Mouse (Mus musculus) kidney, embryonic 14.5 days (tissue): ENCODE measurements at regions not wholly inside any gene's neighbourhood (a gene's known extent, or its start where the extent isn't known, plus 50 kb on each side); places are given as distances from the start of the nearest gene placed in this dataset.
"Not testable (repeated sequence)": the region's sequence is repeated elsewhere in the genome, so short reads cannot be mapped to it uniquely, and the experiment has no call there.

Experiments
- ATAC-seq: fragments of 200-750 bp; cut with Nextera tagmentation; 2 replicates; pipeline ENCODE4 v1.8.0; 2017; ENCODE audit warnings: moderate number of reproducible peaks, mild to moderate bottlenecking, moderate TSS enrichment, moderate library complexity; ENCODE audit not compliant: low FRiP score, low TSS enrichment
- H3K27ac ChIP-seq: fragments of 300-500 bp; sonication (generic); 2 replicates; pipeline ENCODE4 v1.5.1; 2014; ENCODE audit warnings: low read depth, mild to moderate bottlenecking, low read length, moderate library complexity, mixed read lengths
- H3K27me3 ChIP-seq: fragments of 300-500 bp; sonication (generic); 2 replicates; pipeline ENCODE4 v1.6.1; 2014; ENCODE audit warnings: mild to moderate bottlenecking, low read length; ENCODE audit not compliant: control insufficient read depth, insufficient read depth
- H3K36me3 ChIP-seq: fragments of 300-500 bp; sonication (generic); 2 replicates; pipeline ENCODE4 v1.6.1; 2014; ENCODE audit warnings: low read length, mixed read lengths; ENCODE audit not compliant: control insufficient read depth, insufficient read depth
- H3K4me1 ChIP-seq: fragments of 300-500 bp; sonication (generic); 2 replicates; pipeline ENCODE4 v1.6.1; 2014; ENCODE audit warnings: low read length, mixed read lengths; ENCODE audit not compliant: control insufficient read depth, insufficient read depth
- H3K4me2 ChIP-seq: fragments of 300-500 bp; sonication (generic); replicated peaks from 2 replicates; pipeline ENCODE4 v1.6.1; 2014; ENCODE audit warnings: low read depth, mild to moderate bottlenecking, low read length
- H3K4me3 ChIP-seq: fragments of 300-500 bp; sonication (generic); 2 replicates; pipeline ENCODE4 v1.5.1; 2014; ENCODE audit warnings: mild to moderate bottlenecking, low read length
- H3K9ac ChIP-seq: fragments of 300-500 bp; sonication (generic); 2 replicates; pipeline ENCODE4 v1.6.1; 2014; ENCODE audit warnings: low read depth, mild to moderate bottlenecking, low read length, moderate library complexity
- H3K9me3 ChIP-seq: fragments of 300-500 bp; sonication (generic); 2 replicates; pipeline ENCODE4 v1.6.1; 2016; ENCODE audit warnings: low read length; ENCODE audit not compliant: control insufficient read depth
- WGBS: fragments of 180-500 bp; shearing (Covaris S2); extraction: QIAGEN DNeasy Blood & Tissue Kit; methylation state at CpG from one replicate; pipeline ENCODE4 v1.1.7; 2014; 5-methylcytosine and 5-hydroxymethylcytosine counted together

- Histone ChIP-seq H3K36me3 (no peaks in the 10 kb centered on the region), H3K27ac (no peak overlapping the region), H3K27me3 (no peaks in the 10 kb centered on the region), H3K4me3 (no peak overlapping the region), H3K9ac (no peak overlapping the region), H3K4me2 (no peak overlapping the region), H3K9me3 (no peaks in the 10 kb centered on the region), H3K4me1 (no peaks in the 10 kb centered on the region)
- ATAC-seq, result no peak
- 80% methylated on average over 8 of the region's 8 CpGs for WGBS
Measured at GRCm38 (mm10) chr4:81621391-81622137, 178.9 kb upstream of the Mpdz start.

GRCm38 (mm10) chr4:81617191-81617590 is 174.6 kb upstream of the Mpdz start:
- Histone ChIP-seq H3K4me1 (no peaks in the 10 kb centered on the region), H3K9ac (no peak overlapping the region), H3K4me2 (no peak overlapping the region), H3K9me3 (no peaks in the 10 kb centered on the region), H3K27me3 (no peaks in the 10 kb centered on the region), H3K36me3 (no peaks in the 10 kb centered on the region), H3K27ac (no peak overlapping the region), H3K4me3 (no peak overlapping the region)
- peak; percentile 81 for ATAC-seq
- 47% methylated on average over 5 of the region's 5 CpGs for WGBS

GRCm38 (mm10) chr4:81611191-81611590 is 168.6 kb upstream of the Mpdz start:
- Histone ChIP-seq H3K4me2 (no peak overlapping the region), H3K36me3 (no peaks in the 10 kb centered on the region), H3K4me1 (no peaks in the 10 kb centered on the region), H3K9ac (no peak overlapping the region), H3K4me3 (no peak overlapping the region), H3K27ac (no peak overlapping the region), H3K9me3 (no peaks in the 10 kb centered on the region), H3K27me3 (no peaks in the 10 kb centered on the region)
- no peak for ATAC-seq
- WGBS, result 80% methylated on average over 2 of the region's 2 CpGs

GRCm38 (mm10) chr4:81600396-81600795 is 157.8 kb upstream of the Mpdz start:
- 90% methylated on average over 5 of the region's 5 CpGs for WGBS
- no peak overlapping the region for H3K27ac ChIP-seq
- ATAC-seq, result no peak
- H3K4me1 ChIP-seq, result no peaks in the 10 kb centered on the region
- no peak overlapping the region for H3K9ac ChIP-seq
- no peak overlapping the region for H3K4me3 ChIP-seq
- H3K9me3 ChIP-seq, result no peaks in the 10 kb centered on the region
- no peaks in the 10 kb centered on the region for H3K36me3 ChIP-seq
- no peaks in the 10 kb centered on the region for H3K27me3 ChIP-seq
- no peak overlapping the region for H3K4me2 ChIP-seq

GRCm38 (mm10) chr4:81597390-81597789 is 154.8 kb upstream of the Mpdz start:
- Histone ChIP-seq H3K9ac (no peak overlapping the region), H3K9me3 (no peaks in the 10 kb centered on the region), H3K27me3 (no peaks in the 10 kb centered on the region), H3K4me3 (no peak overlapping the region), H3K4me2 (no peak overlapping the region), H3K4me1 (no peaks in the 10 kb centered on the region), H3K36me3 (no peaks in the 10 kb centered on the region), H3K27ac (no peak overlapping the region)
- ATAC-seq, result no peak
- WGBS, result 82% methylated on average over 4 of the region's 4 CpGs

GRCm38 (mm10) chr4:81593431-81593830 is 150.8 kb upstream of the Mpdz start:
- ATAC-seq, result not testable (repeated sequence)
- WGBS, result 89% methylated on average over 3 of the region's 3 CpGs

GRCm38 (mm10) chr4:81582546-81582945 is 139.9 kb upstream of the Mpdz start:
- H3K9ac ChIP-seq, result no peak overlapping the region
- 55% methylated on average over 2 of the region's 2 CpGs for WGBS
- H3K4me1 ChIP-seq, result no peaks in the 10 kb centered on the region
- no peak overlapping the region for H3K27ac ChIP-seq
- no peaks in the 10 kb centered on the region for H3K27me3 ChIP-seq
- no peaks in the 10 kb centered on the region for H3K36me3 ChIP-seq
- no peaks in the 10 kb centered on the region for H3K9me3 ChIP-seq
- H3K4me3 ChIP-seq, result no peak overlapping the region
- no peak for ATAC-seq
- H3K4me2 ChIP-seq, result no peak overlapping the region

More at GRCm38 (mm10) chr4:81593431-81593830, 150.8 kb upstream of the Mpdz start:
- H3K9me3 ChIP-seq, H3K27me3 ChIP-seq, H3K4me3 ChIP-seq, H3K4me1 ChIP-seq, H3K9ac ChIP-seq, H3K27ac ChIP-seq, H3K36me3 ChIP-seq, H3K4me2 ChIP-seq: not testable (repeated sequence)

GRCm38 (mm10) chr4:81580553-81580952 is 137.9 kb upstream of the Mpdz start:
- Histone ChIP-seq H3K4me3 (no peak overlapping the region), H3K27me3 (no peaks in the 10 kb centered on the region), H3K9ac (no peak overlapping the region), H3K27ac (no peak overlapping the region), H3K9me3 (no peaks in the 10 kb centered on the region), H3K4me2 (no peak overlapping the region), H3K4me1 (no peaks in the 10 kb centered on the region), H3K36me3 (no peaks in the 10 kb centered on the region)
- no peak for ATAC-seq
- WGBS, result 67% methylated on average over 8 of the region's 8 CpGs

- Histone ChIP-seq H3K9me3 (no peaks in the 10 kb centered on the region), H3K4me1 (no peaks in the 10 kb centered on the region), H3K36me3 (no peaks in the 10 kb centered on the region), H3K4me3 (no peak overlapping the region), H3K9ac (no peak overlapping the region), H3K4me2 (no peak overlapping the region), H3K27ac (no peak overlapping the region), H3K27me3 (no peaks in the 10 kb centered on the region)
- WGBS, result 76% methylated on average over 8 of the region's 8 CpGs
- ATAC-seq, result no peak
Measured at GRCm38 (mm10) chr4:81579389-81580110, 136.9 kb upstream of the Mpdz start.
